Mouse (Mus musculus) heart, embryonic 12.5 days (tissue): ENCODE measurements around the gene Vmn2r113. TPM values are rescaled to one million over a fixed set of nuclear protein-coding genes. Genes with fewer than 3 reads are reported as not detected.
"Not testable (repeated sequence)": the region's sequence is repeated elsewhere in the genome, so short reads cannot be mapped to it uniquely, and the experiment has no call there.

Experiments used
- ATAC-seq: fragments of 200-750 bp; cut with Nextera tagmentation; 2 replicates; pipeline ENCODE4 v1.8.0; 2017; ENCODE audit warnings: moderate TSS enrichment, moderate library complexity; ENCODE audit not compliant: insufficient number of reproducible peaks, low FRiP score
- H3K27ac ChIP-seq: fragments of 300-500 bp; sonication (generic); 2 replicates; pipeline ENCODE4 v1.5.1; 2016; ENCODE audit warnings: mild to moderate bottlenecking, moderate library complexity; ENCODE audit not compliant: poor library complexity, severe bottlenecking
- H3K27me3 ChIP-seq: fragments of 300-500 bp; sonication (generic); replicated peaks from 2 replicates; pipeline ENCODE4 v1.6.1; 2016; ENCODE audit warnings: mild to moderate bottlenecking, moderate library complexity
- H3K36me3 ChIP-seq: fragments of 300-500 bp; sonication (generic); 2 replicates; pipeline ENCODE4 v1.6.1; 2016; ENCODE audit warnings: mild to moderate bottlenecking, moderate library complexity
- H3K4me1 ChIP-seq: fragments of 300-500 bp; sonication (generic); replicated peaks from 2 replicates; pipeline ENCODE4 v1.6.1; 2016; ENCODE audit warnings: mild to moderate bottlenecking
- H3K4me2 ChIP-seq: fragments of 300-500 bp; sonication (generic); 2 replicates; pipeline ENCODE4 v1.6.1; 2016; ENCODE audit warnings: mild to moderate bottlenecking, moderate library complexity
- H3K4me3 ChIP-seq: fragments of 300-500 bp; sonication (generic); 2 replicates; pipeline ENCODE4 v1.5.1; 2016; ENCODE audit warnings: mild to moderate bottlenecking
- H3K9ac ChIP-seq: fragments of 300-500 bp; sonication (generic); 2 replicates; pipeline ENCODE4 v1.6.1; 2016; ENCODE audit warnings: mild to moderate bottlenecking, moderate library complexity
- H3K9me3 ChIP-seq: fragments of 300-500 bp; sonication (generic); replicated peaks from 2 replicates; pipeline ENCODE4 v1.6.1; 2016; ENCODE audit warnings: mild to moderate bottlenecking, moderate library complexity
- WGBS: fragments of 180-500 bp; shearing (Covaris S2); methylation state at CpG from one replicate; pipeline ENCODE4 v1.1.7; 2016; 5-methylcytosine and 5-hydroxymethylcytosine counted together
- polyA plus RNA-seq: library from polyadenylated mRNA; unstranded; fragments of >200 nt; fragmentation: Nextera tagmentation; extraction: Ambion mirVana; gene quantifications from 2 replicates; pipeline ENCODE4 v1.2.1, GENCODE M21; 2016

Gene Vmn2r113
- polyA plus RNA-seq: not detected in 2 replicates

DNA sequence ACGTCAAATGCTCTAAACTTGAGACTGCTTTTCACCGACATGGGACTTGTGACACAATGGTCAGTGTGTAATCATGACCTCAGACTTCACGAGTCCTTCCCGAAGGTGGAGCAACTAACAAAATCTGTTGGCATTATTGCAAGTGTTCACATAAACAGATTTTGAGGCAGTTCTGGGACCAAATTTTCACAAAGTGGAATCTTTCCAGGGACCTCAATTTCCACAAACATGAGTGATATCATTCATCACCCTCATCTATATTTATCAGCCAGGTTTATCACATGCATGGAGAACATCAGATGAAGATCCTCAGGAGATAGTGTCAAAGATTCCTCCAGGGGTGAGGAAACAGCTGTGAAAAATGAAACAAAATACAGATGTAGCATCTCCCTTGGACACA lies at the start of gene Vmn2r113:
TSS of gene Vmn2r113 (plus strand) at position 301 of the 400 bp plus-strand sequence.
- H3K36me3 ChIP-seq, H3K27ac ChIP-seq, H3K4me2 ChIP-seq, H3K4me1 ChIP-seq, ATAC-seq, H3K9ac ChIP-seq, H3K9me3 ChIP-seq, H3K4me3 ChIP-seq, H3K27me3 ChIP-seq: not testable (repeated sequence)
- no CpG with 5 or more reads among the region's 4 CpGs for WGBS

Other genes with a start within 250 kb of the Vmn2r113 start
- gene Zfp945, start 75.8 kb upstream of the Vmn2r113 start, polyA plus RNA-seq: 17.1 and 17.8 TPM in 2 replicates
- gene Vmn2r-ps130, start 118.2 kb downstream of the Vmn2r113 start, polyA plus RNA-seq: not detected in 2 replicates